Mouse (Mus musculus) gastrocnemius, postnatal 36 days (tissue): ENCODE results near the gene Naa60. TPM values are rescaled to one million over a fixed set of nuclear protein-coding genes. Genes with fewer than 3 reads are reported as not detected.

Experiments
- DNase-seq, 2 experiments: peaks; one replicate each; pipeline ENCODE4 v3.0.0; 2022
- intact Hi-C: fragments of 180-260 bp; cut with DNase I; formaldehyde crosslinking; loops from one replicate; pipeline ENCODE4 v1.15.1; 2025
- total RNA-seq, 2 experiments: library from RNA; stranded (reverse); gene quantifications; 2 replicates each; pipeline ENCODE4 v1.2.3; 2021

The Naa60 gene
- total RNA-seq, 2 experiments from 2014 or later: 30.5 to 33.2 TPM

- intact Hi-C loops: loop anchor here (5.0 kb wide), 1 partner anchor 37 kb away; the partner anchor contains the start of gene Zfp174
- DNase-seq: peak; percentile 91 to 93
Measured at GRCm38 (mm10) chr16:3884201-3885064, 12.3 kb downstream of the Naa60 start, which contains the start of the genes Zfp597 and Gm20695. Gene Zfp597, minus strand, starts transcription at chr16:3884561. Gene Gm20695, plus strand, starts transcription at chr16:3884648.

GRCm38 (mm10) chr16:3885065-3885670 lies 13.0 kb downstream of the Naa60 start:
- no peak for DNase-seq
- intact Hi-C loops: no loop called here

GRCm38 (mm10) chr16:3891621-3892295 lies 19.6 kb downstream of the Naa60 start:
- intact Hi-C loops: no loop called here
- DNase-seq: no peak

- intact Hi-C loops: no loop called here
- DNase-seq: no peak
Measured at GRCm38 (mm10) chr16:3893739-3894138, 21.6 kb downstream of the Naa60 start.

- no peak for DNase-seq
- intact Hi-C loops: no loop called here
Measured at GRCm38 (mm10) chr16:3895173-3895792, 23.1 kb downstream of the Naa60 start.

- intact Hi-C loops: no loop called here
- no peak for DNase-seq
Measured at GRCm38 (mm10) chr16:3896046-3896445, 23.9 kb downstream of the Naa60 start.

GRCm38 (mm10) chr16:3896553-3896952 lies 24.4 kb downstream of the Naa60 start:
- intact Hi-C loops: no loop called here
- no peak for DNase-seq

GRCm38 (mm10) chr16:3907471-3907870 lies 35.3 kb downstream of the Naa60 start:
- no peak for DNase-seq
- intact Hi-C loops: loop anchor here (5.0 to 10.0 kb wide), 2 partner anchors 60 to 163 kb away; partner anchors contain the start of genes Zfp174 and Zfp263

GRCm38 (mm10) chr16:3908537-3909111 lies 36.4 kb downstream of the Naa60 start, which contains the start of the genes 1700037C18Rik and Cluap1:
Gene 1700037C18Rik, minus strand, starts transcription at chr16:3908689.
Gene Cluap1, plus strand, starts transcription at chr16:3908801.
- intact Hi-C loops: loop anchor here (5.0 to 10.0 kb wide), 2 partner anchors 61 to 164 kb away; partner anchors contain the start of genes Zfp174 and Zfp263
- peak; percentile 85 for DNase-seq

GRCm38 (mm10) chr16:3909118-3909517 lies 36.9 kb downstream of the Naa60 start:
- no peak for DNase-seq

GRCm38 (mm10) chr16:3920756-3921155 lies 48.6 kb downstream of the Naa60 start:
- intact Hi-C loops: no loop called here
- no peak for DNase-seq

More at GRCm38 (mm10) chr16:3909118-3909517, 36.9 kb downstream of the Naa60 start:
- intact Hi-C loops: loop anchor here (5.0 to 10.0 kb wide), 2 partner anchors 62 to 164 kb away; partner anchors contain the start of genes Zfp174 and Zfp263

GRCm38 (mm10) chr16:3923515-3923914 lies 51.3 kb downstream of the Naa60 start:
- DNase-seq: no peak
- intact Hi-C loops: no loop called here

GRCm38 (mm10) chr16:3923966-3924365 lies 51.8 kb downstream of the Naa60 start:
- intact Hi-C loops: no loop called here
- DNase-seq: no peak

- intact Hi-C loops: no loop called here
- DNase-seq: no peak
Measured at GRCm38 (mm10) chr16:3928582-3928981, 56.4 kb downstream of the Naa60 start.

GRCm38 (mm10) chr16:3929151-3929550 lies 57.0 kb downstream of the Naa60 start:
- intact Hi-C loops: no loop called here
- no peak for DNase-seq

GRCm38 (mm10) chr16:3933536-3933935 lies 61.4 kb downstream of the Naa60 start:
- intact Hi-C loops: no loop called here
- DNase-seq: no peak

- intact Hi-C loops: no loop called here
- no peak for DNase-seq
Measured at GRCm38 (mm10) chr16:3934091-3934490, 61.9 kb downstream of the Naa60 start.

GRCm38 (mm10) chr16:3934701-3935100 lies 62.5 kb downstream of the Naa60 start:
- DNase-seq: no peak
- intact Hi-C loops: no loop called here

- intact Hi-C loops: no loop called here
Measured at GRCm38 (mm10) chr16:3951141-3951540, 79.0 kb downstream of the Naa60 start.

More at GRCm38 (mm10) chr16:3951141-3951540, 79.0 kb downstream of the Naa60 start:
- no peak for DNase-seq
